Comparison of ENCODE assay signal across 18 mouse cellular contexts in genomic region chr11:60359936-60360335, GRCm38 (mm10). TPM values are rescaled to one million over a fixed set of nuclear protein-coding genes. Genes with fewer than 3 reads are reported as not detected.
DNase-seq lines count a peak whose midpoint lies in the region; ATAC-seq and TF ChIP-seq lines count a peak whose summit lies in the region.
"Had no signal": no experiment of that assay in that cellular context is flagged by ENCODE, and none has a peak within 500 bp of the region (broad histone marks: within the 10 kb centered on the region; RNA-seq: fewer than 3 reads in every experiment).

No protein-coding gene starts in this region.

- no peaks in the 10 kb centered on the region for H3K9me3 ChIP-seq in heart, embryonic 12.5 days (replicated peaks)
- no peaks in the 10 kb centered on the region for H3K9me3 ChIP-seq in hindbrain, embryonic 12.5 days (replicated peaks)
- H3K9me3 ChIP-seq: embryonic facial prominence, embryonic 12.5 days; forebrain, embryonic 15.5 days; hindbrain, embryonic 13.5 days had no signal

- 0 out of 2 replicates have a peak, but pooled peaks cover 5% of the 10 kb centered on the region for H3K27me3 ChIP-seq in heart, embryonic 12.5 days (replicated peaks)
- no peaks in the 10 kb centered on the region for H3K27me3 ChIP-seq in hindbrain, embryonic 12.5 days
- H3K27me3 ChIP-seq: CH12.LX; embryonic facial prominence, embryonic 12.5 days; forebrain, embryonic 15.5 days; hindbrain, embryonic 13.5 days; Patski had no signal

- 82% methylated on average over 1 of the region's 1 CpGs for WGBS in heart, embryonic 12.5 days
- WGBS in hindbrain, embryonic 12.5 days: 79% methylated on average over 1 of the region's 1 CpGs

- no peak overlapping the region for H3K27ac ChIP-seq in heart, embryonic 12.5 days (ENCODE audit: poor library complexity, severe bottlenecking)
- peak overlapping the region; percentile 70; the same call in 1 of the 2 replicates for H3K27ac ChIP-seq in layer of hippocampus, adult 2 months
- peak overlapping the region; percentile 78; the same call in 1 of the 2 replicates for H3K27ac ChIP-seq in cortical plate, adult 2 months (ENCODE audit: insufficient read depth, low read length)
- no peak overlapping the region for H3K27ac ChIP-seq in hindbrain, embryonic 12.5 days
- H3K27ac ChIP-seq: embryonic facial prominence, embryonic 12.5 days; forebrain, embryonic 15.5 days; hindbrain, embryonic 13.5 days; hindbrain, postnatal 0 days had no signal

- DNase-seq in heart, adult 11 months: peak; percentile 91
- DNase-seq in layer of hippocampus, adult 2 months (ENCODE audit: low spot score in 2 of 2): no peak
- DNase-seq in layer of hippocampus, adult 18-20 months (ENCODE audit: low spot score in 2 of 2): no peak
- DNase-seq: adrenal gland, postnatal 14 days; cerebellum, adult 8-10 months; cerebellum, postnatal 14 days; gastrocnemius, postnatal 14 days had no signal

- ATAC-seq in heart, embryonic 12.5 days (ENCODE audit: insufficient number of reproducible peaks, low FRiP score): no peak
- no peak for ATAC-seq in hindbrain, embryonic 12.5 days (ENCODE audit: low FRiP score)
- ATAC-seq: activated CD4-positive, CD25-positive, alpha-beta regulatory T cell, adult 4 months; forebrain, embryonic 15.5 days; hindbrain, postnatal 0 days; Patski had no signal

- no peak overlapping the region for H3K9ac ChIP-seq in heart, embryonic 12.5 days
- no peak overlapping the region for H3K9ac ChIP-seq in hindbrain, embryonic 12.5 days
- H3K9ac ChIP-seq: embryonic facial prominence, embryonic 12.5 days; forebrain, embryonic 15.5 days; hindbrain, embryonic 13.5 days had no signal

- no peaks in the 10 kb centered on the region for H3K36me3 ChIP-seq in heart, embryonic 12.5 days
- H3K36me3 ChIP-seq in hindbrain, embryonic 12.5 days: no peaks in the 10 kb centered on the region
- H3K36me3 ChIP-seq: embryonic facial prominence, embryonic 12.5 days; forebrain, embryonic 15.5 days; hindbrain, embryonic 13.5 days had no signal

- peaks cover 11% of the 10 kb centered on the region for H3K4me1 ChIP-seq in heart, embryonic 12.5 days (replicated peaks)
- no peaks in the 10 kb centered on the region for H3K4me1 ChIP-seq in cortical plate, adult 2 months (ENCODE audit: control insufficient read depth, insufficient read depth, low read length)
- no peaks in the 10 kb centered on the region for H3K4me1 ChIP-seq in hindbrain, embryonic 12.5 days
- H3K4me1 ChIP-seq: embryonic facial prominence, embryonic 12.5 days; forebrain, embryonic 15.5 days; hindbrain, embryonic 13.5 days had no signal

- no peak overlapping the region for H3K4me2 ChIP-seq in heart, embryonic 12.5 days
- no peak overlapping the region for H3K4me2 ChIP-seq in hindbrain, embryonic 12.5 days (replicated peaks)
- H3K4me2 ChIP-seq: embryonic facial prominence, embryonic 12.5 days; forebrain, embryonic 15.5 days; heart, embryonic 11.5 days; hindbrain, embryonic 13.5 days had no signal

- no peak overlapping the region for H3K4me3 ChIP-seq in heart, embryonic 12.5 days
- H3K4me3 ChIP-seq in layer of hippocampus, adult 2 months: no peak overlapping the region
- no peak overlapping the region for H3K4me3 ChIP-seq in cortical plate, adult 2 months (ENCODE audit: insufficient read depth, low read length)
- H3K4me3 ChIP-seq in hindbrain, embryonic 12.5 days: no peak overlapping the region
- H3K4me3 ChIP-seq: embryonic facial prominence, embryonic 12.5 days; forebrain, embryonic 15.5 days; hindbrain, embryonic 13.5 days had no signal

- no peak for TF ChIP-seq CTCF in layer of hippocampus, adult 2 months (conservative IDR thresholded peaks at IDR 0.05)
- no peak for TF ChIP-seq CTCF in cortical plate, adult 2 months (IDR thresholded peaks at IDR 0.05; ENCODE audit: extremely low read depth, insufficient read depth, low read length)

- TF ChIP-seq POLR2A in cortical plate, adult 2 months (IDR thresholded peaks at IDR 0.05; ENCODE audit: extremely low read depth, insufficient read depth, low read length): no peak

RNA-seq across cellular contexts. Expression of gene Drc3, which starts 6.8 kb away (rescaled TPM):
- 1.6 and 2.3 TPM in 2 replicates for polyA plus RNA-seq in heart, embryonic 12.5 days (2016; fragmentation: Nextera tagmentation; extraction: Ambion mirVana)
- total RNA-seq in layer of hippocampus, adult 2 months (2021): 1 to 10 TPM; 6.4 to 8.0 TPM
- total RNA-seq in layer of hippocampus, adult 18-20 months (2021): 1 to 10 TPM; 7.3 to 7.9 TPM
- 14.2 and 17.3 TPM in 2 replicates for polyA plus RNA-seq in cortical plate, adult 2 months (2012; rRNA removed)
- 5.0 and 6.7 TPM in 2 replicates for polyA plus RNA-seq in hindbrain, embryonic 12.5 days (2016; fragmentation: Nextera tagmentation; extraction: Ambion mirVana)

RNA-seq across cellular contexts. Expression of gene Tom1l2, which starts 7.2 kb away (rescaled TPM):
- 28.9 and 32.1 TPM in 2 replicates for polyA plus RNA-seq in heart, embryonic 12.5 days (2016; fragmentation: Nextera tagmentation; extraction: Ambion mirVana)
- total RNA-seq in layer of hippocampus, adult 2 months (2021): 100 to 1,000 TPM; 180 to 189 TPM
- total RNA-seq in layer of hippocampus, adult 18-20 months (2021): 100 to 1,000 TPM; 191 to 195 TPM
- polyA plus RNA-seq in cortical plate, adult 2 months (2012; rRNA removed): 204 and 213 TPM in 2 replicates
- polyA plus RNA-seq in hindbrain, embryonic 12.5 days (2016; fragmentation: Nextera tagmentation; extraction: Ambion mirVana): 40.8 and 45.4 TPM in 2 replicates

RNA-seq across cellular contexts. Expression of gene Gid4, which starts 57.0 kb away (rescaled TPM):
- 21.6 and 22.9 TPM in 2 replicates for polyA plus RNA-seq in heart, embryonic 12.5 days (2016; fragmentation: Nextera tagmentation; extraction: Ambion mirVana)
- 10 to 100 TPM; 48.8 to 51.1 TPM for total RNA-seq in layer of hippocampus, adult 2 months (2021)
- total RNA-seq in layer of hippocampus, adult 18-20 months (2021): 10 to 100 TPM; 50.2 to 54.0 TPM
- polyA plus RNA-seq in cortical plate, adult 2 months (2012; rRNA removed): 45.0 and 46.6 TPM in 2 replicates
- 28.1 and 30.1 TPM in 2 replicates for polyA plus RNA-seq in hindbrain, embryonic 12.5 days (2016; fragmentation: Nextera tagmentation; extraction: Ambion mirVana)

RNA-seq across cellular contexts. Expression of gene Atpaf2, which starts 58.3 kb away (rescaled TPM):
- 47.2 and 50.5 TPM in 2 replicates for polyA plus RNA-seq in heart, embryonic 12.5 days (2016; fragmentation: Nextera tagmentation; extraction: Ambion mirVana)
- total RNA-seq in layer of hippocampus, adult 2 months (2021): 10 to 100 TPM; 27.3 to 32.7 TPM
- total RNA-seq in layer of hippocampus, adult 18-20 months (2021): 10 to 100 TPM; 22.3 to 24.7 TPM
- 28.8 and 29.8 TPM in 2 replicates for polyA plus RNA-seq in cortical plate, adult 2 months (2012; rRNA removed)
- 37.4 and 38.0 TPM in 2 replicates for polyA plus RNA-seq in hindbrain, embryonic 12.5 days (2016; fragmentation: Nextera tagmentation; extraction: Ambion mirVana)

Comparison
In these comparisons a context has a peak if more than half of its experiments do, and no peak if none do; other contexts are left out.
1. H3K27ac ChIP-seq: peak in layer of hippocampus, adult 2 months (single experiment) and cortical plate, adult 2 months (single experiment); none in heart, embryonic 12.5 days (single experiment) and hindbrain, embryonic 12.5 days (single experiment).